Mouse (Mus musculus) heart, adult 2 months (tissue): ENCODE measurements around the gene Itgb3.

ENCODE experiments used
- CTCF ChIP-seq: fragments of 200-600 bp; IDR thresholded peaks from 2 replicates; pipeline ENCODE4 v1.8.1; 2022; ENCODE audit warnings: antibody characterized with exemption, mild to moderate bottlenecking, moderate library complexity
- EP300 ChIP-seq: fragments of 200-500 bp; IDR thresholded peaks from 2 replicates; pipeline ENCODE4 v1.6.1; 2011; ENCODE audit warnings: low read depth, low read length, control low read depth; ENCODE audit not compliant: insufficient read depth
- POLR2A ChIP-seq: fragments of 200-500 bp; IDR thresholded peaks from 2 replicates; pipeline ENCODE4 v1.6.1; 2011; ENCODE audit warnings: mild to moderate bottlenecking, low read depth, low read length, control low read depth; ENCODE audit not compliant: insufficient read depth

- TF ChIP-seq POLR2A (no peak), CTCF (no peak), EP300 (no peak)
Observed at GRCm38 (mm10) chr11:104566097-104566496, 41.7 kb upstream of the Itgb3 start.
